Mouse (Mus musculus) ES-Bruce4 (cell line): ENCODE measurements at regions not wholly inside any gene's neighbourhood (a gene's known extent, or its start where the extent isn't known, plus 50 kb on each side); places are given as distances from the start of the nearest gene placed in this dataset.

Source experiments
- CTCF ChIP-seq: IDR thresholded peaks from one replicate; pipeline ENCODE4 v1.8.1; 2011; ENCODE audit warnings: low read depth, low read length
- EP300 ChIP-seq: IDR thresholded peaks from 2 replicates; pipeline ENCODE4 v1.6.1; 2011; ENCODE audit warnings: low read depth, low read length; ENCODE audit not compliant: insufficient read depth

DNA sequence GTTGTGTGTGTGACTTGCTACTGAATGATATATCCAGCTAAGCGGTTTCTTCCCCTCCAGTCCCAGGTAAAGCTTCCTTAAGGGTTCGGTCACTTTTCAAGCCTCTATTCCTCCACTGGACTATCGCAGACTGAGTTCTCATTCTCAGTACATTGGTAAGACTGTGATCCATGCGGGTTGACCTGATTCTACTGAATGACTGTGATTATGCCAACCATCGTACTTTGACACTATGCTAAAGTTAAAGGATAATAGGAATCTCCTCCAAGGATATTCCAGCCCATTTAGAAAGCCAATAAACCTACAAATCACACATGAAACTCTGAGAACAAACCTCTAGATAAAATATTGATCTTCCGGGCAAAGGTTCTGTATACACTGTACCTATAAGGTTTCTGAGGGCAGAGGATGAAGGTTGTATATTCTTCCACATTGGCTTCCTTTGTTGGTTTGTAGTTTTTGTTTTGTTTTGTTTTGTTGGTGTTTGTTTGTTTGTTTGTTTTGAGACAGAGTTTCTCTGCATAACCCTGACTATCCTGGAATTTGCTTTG is 223.7 kb upstream of the Zpld1 start:
- no peak for TF ChIP-seq CTCF
- no peak for TF ChIP-seq EP300
